Mouse (Mus musculus): ENCODE measurements around the gene Sspn. TPM values are rescaled to one million over a fixed set of nuclear protein-coding genes. Genes with fewer than 3 reads are reported as not detected.

Sspn gene
- polyA plus RNA-seq, 1 experiment from 2014 or later: 9.8 TPM

DNA sequence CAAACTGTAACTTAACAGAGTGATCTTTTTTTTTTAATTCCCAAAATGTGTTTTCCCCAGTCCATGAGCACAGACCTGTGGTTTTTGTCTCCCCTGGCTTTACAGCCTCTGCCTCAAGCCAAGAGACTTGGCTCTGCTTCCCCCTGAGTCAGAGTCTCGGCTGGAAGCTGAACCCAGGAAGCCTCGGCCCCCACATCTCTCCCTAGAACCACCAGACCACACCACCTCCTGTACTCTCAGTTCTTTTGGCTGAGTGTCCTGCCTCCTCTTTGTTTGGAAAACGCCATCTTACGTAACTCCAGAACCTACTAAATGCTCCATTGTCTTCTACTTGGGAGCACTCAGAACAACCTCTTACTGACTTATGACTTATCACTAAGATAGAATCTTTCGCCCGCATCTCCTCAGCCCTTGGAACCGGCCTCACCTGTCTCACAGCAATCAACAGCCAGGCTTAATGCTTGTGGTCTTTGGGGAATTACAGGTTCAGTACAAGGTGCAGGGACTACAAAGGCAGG is 36.9 kb downstream of the Sspn start:
- Histone ChIP-seq H3K4me3 (replicated peaks; ENCODE audit: low read depth, low read length) (no peak overlapping the region), H3K27me3 (ENCODE audit: insufficient read depth, low read length) (no peaks in the 10 kb centered on the region), H3K36me3 (ENCODE audit: insufficient read depth, low read length) (no peaks in the 10 kb centered on the region), H3K4me1 (replicated peaks; ENCODE audit: insufficient read depth, low read length) (no peaks in the 10 kb centered on the region), H3K9ac (ENCODE audit: low read depth, low read length) (no peak overlapping the region), H3K4me2 (ENCODE audit: low read length) (no peak overlapping the region), H3K9me3 (replicated peaks; ENCODE audit: low read length) (no peaks in the 10 kb centered on the region), H3K27ac (no peak overlapping the region; the same call in 1 of the 2 replicates)
- no peak for TF ChIP-seq CTCF (IDR thresholded peaks at IDR 0.05; ENCODE audit: low read depth)
- DNase-seq (ENCODE audit: low spot score) (no peak), ATAC-seq (replicated peaks; ENCODE audit: low FRiP score, low read depth) (no peak; the same call in 1 of the 2 replicates)
- WGBS: 56% methylated on average over 7 of the region's 7 CpGs

DNA sequence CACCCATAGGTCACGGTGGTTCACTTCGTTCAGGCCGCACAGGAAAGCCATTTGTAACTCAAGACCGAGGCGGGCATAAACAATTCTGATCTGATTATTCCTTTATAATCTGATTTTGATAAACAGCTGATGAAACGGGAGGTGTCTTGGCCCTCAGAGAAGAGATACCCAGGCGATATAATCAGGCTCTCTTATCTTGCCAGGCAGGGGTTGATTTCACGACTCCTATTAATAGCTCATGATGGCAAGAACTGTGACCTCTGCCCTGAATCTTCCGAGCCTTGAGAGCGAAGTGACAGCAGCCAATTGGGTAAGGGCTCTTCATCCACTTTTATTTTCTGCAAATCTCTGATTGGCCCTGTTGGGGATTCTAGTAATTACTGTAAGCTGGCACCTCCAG is 37.4 kb downstream of the Sspn start:
- Histone ChIP-seq H3K9ac (ENCODE audit: low read depth, low read length) (no peak overlapping the region), H3K27me3 (ENCODE audit: insufficient read depth, low read length) (no peaks in the 10 kb centered on the region), H3K4me3 (replicated peaks; ENCODE audit: low read depth, low read length) (no peak overlapping the region), H3K4me1 (replicated peaks; ENCODE audit: insufficient read depth, low read length) (no peaks in the 10 kb centered on the region), H3K4me2 (ENCODE audit: low read length) (no peak overlapping the region), H3K9me3 (replicated peaks; ENCODE audit: low read length) (no peaks in the 10 kb centered on the region), H3K36me3 (ENCODE audit: insufficient read depth, low read length) (no peaks in the 10 kb centered on the region), H3K27ac (no peak overlapping the region)
- 39% methylated on average over 10 of the region's 10 CpGs for WGBS
- DNase-seq (ENCODE audit: low spot score) (no peak), ATAC-seq (replicated peaks; ENCODE audit: low FRiP score, low read depth) (no peak)
- no peak for TF ChIP-seq CTCF (IDR thresholded peaks at IDR 0.05; ENCODE audit: low read depth)

DNA sequence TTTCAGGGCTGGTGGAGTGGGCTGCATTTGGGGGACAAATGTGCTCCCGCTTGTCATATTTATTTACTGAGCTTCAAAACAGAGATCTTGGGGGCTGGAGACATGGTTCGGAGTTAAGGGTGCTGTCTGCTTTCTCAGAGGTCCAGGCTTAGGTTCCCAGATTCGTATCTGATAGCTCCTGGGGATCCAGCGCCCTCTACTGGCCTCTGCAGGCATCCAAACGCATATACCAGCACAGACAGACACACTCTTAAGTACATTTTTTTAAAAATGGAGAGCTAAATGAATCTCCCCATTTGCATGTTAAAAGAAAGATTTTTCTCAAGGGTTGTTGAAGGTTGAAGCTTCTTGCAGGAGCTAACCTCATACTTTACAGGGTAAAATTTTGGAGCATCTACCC is 38.1 kb downstream of the Sspn start:
- WGBS: 84% methylated on average over 5 of the region's 5 CpGs
- no peak for ATAC-seq (replicated peaks; ENCODE audit: low FRiP score, low read depth)

DNA sequence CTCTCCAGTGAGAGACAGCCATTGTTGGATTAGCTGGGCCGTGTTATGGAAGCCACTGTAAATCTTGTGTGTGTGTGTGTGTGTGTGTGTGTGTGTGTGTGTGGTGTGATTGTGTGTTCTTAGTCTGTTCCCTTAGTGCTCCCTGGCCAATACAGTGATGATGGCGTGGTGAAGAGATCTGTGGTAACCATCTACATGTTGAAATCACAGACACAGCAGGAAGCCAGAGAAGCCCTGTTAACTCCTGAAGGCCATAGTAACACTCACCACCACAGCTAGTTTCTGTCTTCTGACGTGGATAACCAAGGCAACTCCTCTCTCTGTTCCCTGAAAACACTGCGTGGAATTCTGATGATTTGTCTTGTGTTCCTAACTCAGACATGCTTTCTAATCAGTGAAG is 40.7 kb downstream of the Sspn start:
- ATAC-seq (replicated peaks; ENCODE audit: low FRiP score, low read depth) (no peak), DNase-seq (ENCODE audit: low spot score) (no peak)
- no peaks in the 10 kb centered on the region for H3K27me3 ChIP-seq (ENCODE audit: insufficient read depth, low read length)
- no peak overlapping the region for H3K9ac ChIP-seq (ENCODE audit: low read depth, low read length)
- no peak overlapping the region for H3K27ac ChIP-seq
- H3K4me3 ChIP-seq (replicated peaks; ENCODE audit: low read depth, low read length): no peak overlapping the region
- H3K4me2 ChIP-seq (ENCODE audit: low read length): no peak overlapping the region
- WGBS: 91% methylated on average over 4 of the region's 4 CpGs
- no peaks in the 10 kb centered on the region for H3K4me1 ChIP-seq (replicated peaks; ENCODE audit: insufficient read depth, low read length)
- no peak for TF ChIP-seq CTCF (IDR thresholded peaks at IDR 0.05; ENCODE audit: low read depth)
- H3K36me3 ChIP-seq (ENCODE audit: insufficient read depth, low read length): no peaks in the 10 kb centered on the region
- H3K9me3 ChIP-seq (replicated peaks; ENCODE audit: low read length): no peaks in the 10 kb centered on the region

More for the DNA sequence above, 38.1 kb downstream of the Sspn start:
- Histone ChIP-seq H3K27me3 (ENCODE audit: insufficient read depth, low read length) (no peaks in the 10 kb centered on the region), H3K36me3 (ENCODE audit: insufficient read depth, low read length) (no peaks in the 10 kb centered on the region), H3K27ac (no peak overlapping the region), H3K4me1 (replicated peaks; ENCODE audit: insufficient read depth, low read length) (no peaks in the 10 kb centered on the region), H3K9ac (ENCODE audit: low read depth, low read length) (no peak overlapping the region), H3K4me2 (ENCODE audit: low read length) (no peak overlapping the region), H3K9me3 (replicated peaks; ENCODE audit: low read length) (no peaks in the 10 kb centered on the region), H3K4me3 (replicated peaks; ENCODE audit: low read depth, low read length) (no peak overlapping the region)
- DNase-seq (ENCODE audit: low spot score): no peak
- peak; percentile 34; the same call in 1 of the 2 replicates for TF ChIP-seq CTCF (IDR thresholded peaks at IDR 0.05; ENCODE audit: low read depth)

DNA sequence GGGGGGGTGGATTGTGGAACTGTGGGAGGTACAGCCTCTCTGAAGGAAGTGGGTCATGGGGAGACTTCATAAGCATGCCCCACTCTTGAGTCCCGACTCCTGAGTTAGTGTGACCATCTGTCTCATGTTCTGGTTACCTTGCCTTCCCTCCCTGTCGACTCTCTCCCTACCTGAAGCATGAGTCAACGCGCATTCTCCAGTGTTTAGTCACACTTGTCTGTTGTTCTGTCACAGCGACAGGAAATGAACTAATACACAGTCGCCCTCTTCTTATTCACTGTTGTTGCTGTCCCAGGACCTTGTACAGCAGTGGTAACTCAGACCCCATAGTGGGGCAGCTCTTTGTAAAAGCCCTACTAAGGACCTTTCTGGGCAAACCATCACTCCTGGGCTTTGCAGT is 41.4 kb downstream of the Sspn start:
- Histone ChIP-seq H3K9me3 (replicated peaks; ENCODE audit: low read length) (no peaks in the 10 kb centered on the region), H3K4me1 (replicated peaks; ENCODE audit: insufficient read depth, low read length) (no peaks in the 10 kb centered on the region), H3K4me3 (replicated peaks; ENCODE audit: low read depth, low read length) (no peak overlapping the region), H3K4me2 (ENCODE audit: low read length) (no peak overlapping the region), H3K27ac (no peak overlapping the region), H3K36me3 (ENCODE audit: insufficient read depth, low read length) (no peaks in the 10 kb centered on the region), H3K9ac (ENCODE audit: low read depth, low read length) (no peak overlapping the region), H3K27me3 (ENCODE audit: insufficient read depth, low read length) (no peaks in the 10 kb centered on the region)
- DNase-seq (ENCODE audit: low spot score) (no peak), ATAC-seq (replicated peaks; ENCODE audit: low FRiP score, low read depth) (no peak)
- WGBS: 77% methylated on average over 6 of the region's 6 CpGs
- TF ChIP-seq CTCF (IDR thresholded peaks at IDR 0.05; ENCODE audit: low read depth): no peak

DNA sequence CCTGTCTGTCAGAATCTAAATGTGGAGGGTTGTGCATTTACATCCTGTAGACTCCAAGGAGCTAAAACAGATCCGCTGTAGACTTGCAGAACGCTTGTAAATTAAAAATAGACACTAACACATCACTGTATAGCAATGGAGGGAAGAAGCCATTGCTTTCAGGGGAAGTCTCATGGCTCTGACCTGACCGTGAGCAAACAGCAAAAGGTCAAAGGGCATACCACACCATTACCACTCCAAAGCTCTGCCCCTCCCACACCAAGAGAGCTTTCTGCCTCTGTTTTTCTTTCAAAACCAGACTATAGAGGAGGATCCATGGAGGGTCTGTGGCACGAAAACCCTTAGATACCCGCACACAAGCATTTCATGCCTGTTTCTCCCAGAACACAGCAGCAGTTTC is 41.9 kb downstream of the Sspn start:
- Histone ChIP-seq H3K4me3 (replicated peaks; ENCODE audit: low read depth, low read length) (no peak overlapping the region), H3K9me3 (replicated peaks; ENCODE audit: low read length) (no peaks in the 10 kb centered on the region), H3K27me3 (ENCODE audit: insufficient read depth, low read length) (no peaks in the 10 kb centered on the region), H3K4me1 (replicated peaks; ENCODE audit: insufficient read depth, low read length) (no peaks in the 10 kb centered on the region), H3K9ac (ENCODE audit: low read depth, low read length) (no peak overlapping the region), H3K36me3 (ENCODE audit: insufficient read depth, low read length) (no peaks in the 10 kb centered on the region), H3K27ac (no peak overlapping the region), H3K4me2 (ENCODE audit: low read length) (no peak overlapping the region)
- no peak for DNase-seq (ENCODE audit: low spot score)
- no peak for ATAC-seq (replicated peaks; ENCODE audit: low FRiP score, low read depth)
- TF ChIP-seq CTCF (IDR thresholded peaks at IDR 0.05; ENCODE audit: low read depth): no peak
- WGBS: 53% methylated on average over 5 of the region's 5 CpGs

DNA sequence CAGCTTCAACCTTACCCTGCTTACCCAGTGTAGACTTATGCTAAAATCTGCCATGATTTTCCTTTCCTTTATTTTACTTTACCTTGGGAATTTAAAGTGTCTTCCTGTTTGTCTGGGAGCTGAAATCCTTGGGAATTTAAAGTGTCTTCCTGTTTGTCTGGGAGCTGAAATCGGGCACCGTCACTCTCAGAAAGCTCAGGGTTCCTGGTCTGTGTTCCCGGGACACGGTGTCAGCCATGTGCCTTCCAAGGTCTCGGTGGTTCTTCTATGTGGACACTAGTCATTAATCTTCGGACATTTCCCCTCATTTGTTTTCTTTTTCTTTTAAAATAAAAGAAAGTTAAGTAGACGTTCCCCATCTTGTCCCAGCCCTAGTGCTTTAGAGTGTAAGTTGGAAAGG is 43.3 kb downstream of the Sspn start:
- no peaks in the 10 kb centered on the region for H3K4me1 ChIP-seq (replicated peaks; ENCODE audit: insufficient read depth, low read length)
- H3K9ac ChIP-seq (ENCODE audit: low read depth, low read length): no peak overlapping the region
- 23% methylated on average over 7 of the region's 7 CpGs for WGBS
- H3K27ac ChIP-seq: no peak overlapping the region
- H3K27me3 ChIP-seq (ENCODE audit: insufficient read depth, low read length): no peaks in the 10 kb centered on the region
- DNase-seq (ENCODE audit: low spot score) (no peak), ATAC-seq (replicated peaks; ENCODE audit: low FRiP score, low read depth) (no peak)
- no peak for TF ChIP-seq CTCF (IDR thresholded peaks at IDR 0.05; ENCODE audit: low read depth)
- no peaks in the 10 kb centered on the region for H3K9me3 ChIP-seq (replicated peaks; ENCODE audit: low read length)
- H3K4me3 ChIP-seq (replicated peaks; ENCODE audit: low read depth, low read length): no peak overlapping the region
- no peaks in the 10 kb centered on the region for H3K36me3 ChIP-seq (ENCODE audit: insufficient read depth, low read length)
- no peak overlapping the region for H3K4me2 ChIP-seq (ENCODE audit: low read length)

Data from kidney, postnatal 0 days (tissue).